Mouse (Mus musculus): ENCODE measurements around the gene Prickle4.

DNA sequence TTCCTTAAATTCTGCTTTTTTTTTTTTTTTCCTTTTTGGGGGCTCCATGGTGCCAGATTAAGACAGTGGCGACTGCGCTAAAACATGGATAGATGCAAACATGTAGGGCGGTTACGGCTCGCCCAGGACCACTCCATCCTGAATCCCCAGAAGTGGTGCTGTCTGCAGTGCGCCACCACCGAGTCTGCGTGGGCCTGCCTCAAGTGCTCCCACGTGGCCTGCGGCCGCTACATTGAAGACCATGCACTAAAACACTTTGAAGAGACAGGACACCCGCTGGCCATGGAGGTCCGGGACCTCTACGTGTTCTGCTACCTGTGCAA, 22.6 kb downstream of the Prickle4 start:
- no peak for TF ChIP-seq CTCF (IDR thresholded peaks at IDR 0.05; ENCODE audit: low read depth)
- no peak for TF ChIP-seq EP300 (optimal IDR thresholded peaks at IDR 0.05)

Measured in stomach, postnatal 0 days (tissue).